Mouse (Mus musculus): Measurements from ENCODE around the gene AC140267.1.

DNA sequence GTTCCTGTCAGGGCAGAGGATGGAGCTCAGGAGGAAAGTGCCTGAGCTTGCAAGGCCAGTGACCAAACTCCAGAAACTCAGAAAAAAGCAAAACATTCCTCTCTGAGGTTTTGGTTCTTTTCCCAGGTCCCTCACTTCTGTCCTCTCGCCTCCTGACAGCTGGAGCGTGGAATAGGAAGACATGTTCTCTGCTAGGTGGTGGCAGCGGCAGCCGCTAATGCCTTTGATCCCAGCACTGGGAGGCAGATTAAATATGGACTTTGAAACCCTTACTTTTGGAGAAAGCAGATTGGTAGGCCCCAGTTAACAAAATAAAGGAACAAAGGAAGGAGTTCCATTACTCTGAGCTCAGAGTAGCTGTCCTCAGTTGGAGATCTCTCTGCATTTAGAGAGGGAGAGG is 27.2 kb upstream of the AC140267.1 start:
- TF ChIP-seq EP300 (IDR thresholded peaks at IDR 0.05) (no peak), CTCF (IDR thresholded peaks at IDR 0.05) (no peak)

Measured in lung, postnatal 0 days (tissue).